Mouse (Mus musculus) heart, embryonic 13.5 days (tissue): ENCODE results near the gene Cdc25b. TPM values are rescaled to one million over a fixed set of nuclear protein-coding genes. Genes with fewer than 3 reads are reported as not detected.

ENCODE experiments used
- ATAC-seq: fragments of 200-750 bp; cut with Nextera tagmentation; 2 replicates; pipeline ENCODE4 v1.8.0; 2017; ENCODE audit warnings: moderate TSS enrichment; ENCODE audit not compliant: insufficient number of reproducible peaks, low FRiP score, low TSS enrichment; ENCODE audit errors: extremely low read depth
- H3K27ac ChIP-seq: fragments of 300-500 bp; sonication (generic); replicated peaks from 2 replicates; pipeline ENCODE4 v1.5.1; 2015; ENCODE audit warnings: moderate library complexity, mild to moderate bottlenecking, inconsistent platforms
- H3K27me3 ChIP-seq: fragments of 300-500 bp; sonication (generic); replicated peaks from 2 replicates; pipeline ENCODE4 v1.6.1; 2015; ENCODE audit warnings: mild to moderate bottlenecking, inconsistent platforms
- H3K36me3 ChIP-seq: fragments of 300-500 bp; sonication (generic); 2 replicates; pipeline ENCODE4 v1.6.1; 2015; ENCODE audit warnings: mild to moderate bottlenecking, inconsistent platforms
- H3K4me1 ChIP-seq: fragments of 300-500 bp; sonication (generic); 2 replicates; pipeline ENCODE4 v1.6.1; 2015; ENCODE audit warnings: inconsistent platforms
- H3K4me2 ChIP-seq: fragments of 300-500 bp; sonication (generic); 2 replicates; pipeline ENCODE4 v1.6.1; 2015; ENCODE audit warnings: inconsistent platforms, mild to moderate bottlenecking, moderate library complexity
- H3K4me3 ChIP-seq: fragments of 300-500 bp; sonication (generic); 2 replicates; pipeline ENCODE4 v1.5.1; 2015; ENCODE audit warnings: moderate library complexity, mild to moderate bottlenecking, inconsistent platforms
- H3K9ac ChIP-seq: fragments of 300-500 bp; sonication (generic); 2 replicates; pipeline ENCODE4 v1.6.1; 2015; ENCODE audit warnings: inconsistent platforms, mild to moderate bottlenecking, moderate library complexity
- H3K9me3 ChIP-seq: fragments of 300-500 bp; sonication (generic); 2 replicates; pipeline ENCODE4 v1.6.1; 2016; ENCODE audit warnings: inconsistent platforms
- WGBS: fragments of 180-500 bp; shearing (Covaris S2); methylation state at CpG from one replicate; pipeline ENCODE4 v1.1.7; 2015; ENCODE audit warnings: mixed read lengths; 5-methylcytosine and 5-hydroxymethylcytosine counted together
- polyA plus RNA-seq: library from polyadenylated mRNA; unstranded; fragments of >200 nt; fragmentation: Nextera tagmentation; extraction: Ambion mirVana; gene quantifications from 2 replicates; pipeline ENCODE4 v1.2.1, GENCODE M21; 2015

Cdc25b gene
- polyA plus RNA-seq, 1 experiment from 2014 or later, result 36.6 TPM

DNA sequence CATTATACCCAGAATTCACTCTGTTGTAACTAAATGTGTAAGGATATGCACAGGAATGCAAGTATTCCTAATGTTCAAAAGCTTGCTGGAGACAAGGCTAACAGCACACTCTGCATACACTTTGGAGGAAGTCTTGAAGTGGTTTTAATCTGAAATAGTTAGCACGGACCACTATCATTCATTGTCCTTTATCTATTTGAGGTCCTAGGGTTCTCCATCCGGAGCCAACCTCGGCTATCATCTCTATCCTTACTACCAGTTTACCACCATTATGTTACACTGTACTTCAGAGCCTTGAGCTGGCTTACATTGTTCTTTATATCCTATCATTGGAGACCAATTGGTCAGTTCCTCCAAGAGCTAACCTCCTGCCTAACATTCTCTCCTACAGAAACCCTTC lies 40.5 kb downstream of the Cdc25b start:
- WGBS, result 59% methylated on average over 3 of the region's 3 CpGs
- Histone ChIP-seq H3K9ac (no peak overlapping the region), H3K27me3 (no peaks in the 10 kb centered on the region), H3K4me3 (no peak overlapping the region), H3K9me3 (no peaks in the 10 kb centered on the region), H3K4me1 (peaks cover 12% of the 10 kb centered on the region), H3K4me2 (no peak overlapping the region), H3K27ac (no peak overlapping the region), H3K36me3 (no peaks in the 10 kb centered on the region)
- no peak for ATAC-seq

DNA sequence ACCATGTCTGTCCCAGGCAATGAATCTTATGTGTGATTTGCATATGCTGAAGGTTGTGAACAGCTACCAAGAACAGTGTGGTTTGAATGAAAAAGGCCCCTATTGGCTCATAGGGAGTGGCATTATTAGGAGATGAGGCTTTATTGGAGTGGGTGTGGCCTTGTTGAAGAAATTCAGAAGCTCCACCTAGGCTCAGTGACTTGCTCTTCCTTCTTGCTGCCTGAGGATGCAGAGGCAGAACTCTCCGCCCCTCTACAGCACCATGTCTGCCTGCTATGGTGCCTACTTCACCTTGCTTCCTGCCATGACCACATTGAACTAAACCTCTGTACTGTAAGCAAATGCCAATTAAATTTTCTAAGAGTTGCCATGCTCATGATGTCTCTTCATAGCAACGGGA lies 45.8 kb downstream of the Cdc25b start:
- 0 out of 2 replicates have a peak overlapping the region, but pooled peaks have one; percentile 15 for H3K27ac ChIP-seq
- no peaks in the 10 kb centered on the region for H3K9me3 ChIP-seq
- H3K4me2 ChIP-seq, result no peak overlapping the region
- 84% methylated on average over 2 of the region's 2 CpGs for WGBS
- no peak overlapping the region for H3K9ac ChIP-seq
- H3K4me3 ChIP-seq, result no peak overlapping the region
- H3K27me3 ChIP-seq, result no peaks in the 10 kb centered on the region
- H3K4me1 ChIP-seq, result peaks cover 29% of the 10 kb centered on the region
- peaks cover 7% of the 10 kb centered on the region for H3K36me3 ChIP-seq
- no peak for ATAC-seq

DNA sequence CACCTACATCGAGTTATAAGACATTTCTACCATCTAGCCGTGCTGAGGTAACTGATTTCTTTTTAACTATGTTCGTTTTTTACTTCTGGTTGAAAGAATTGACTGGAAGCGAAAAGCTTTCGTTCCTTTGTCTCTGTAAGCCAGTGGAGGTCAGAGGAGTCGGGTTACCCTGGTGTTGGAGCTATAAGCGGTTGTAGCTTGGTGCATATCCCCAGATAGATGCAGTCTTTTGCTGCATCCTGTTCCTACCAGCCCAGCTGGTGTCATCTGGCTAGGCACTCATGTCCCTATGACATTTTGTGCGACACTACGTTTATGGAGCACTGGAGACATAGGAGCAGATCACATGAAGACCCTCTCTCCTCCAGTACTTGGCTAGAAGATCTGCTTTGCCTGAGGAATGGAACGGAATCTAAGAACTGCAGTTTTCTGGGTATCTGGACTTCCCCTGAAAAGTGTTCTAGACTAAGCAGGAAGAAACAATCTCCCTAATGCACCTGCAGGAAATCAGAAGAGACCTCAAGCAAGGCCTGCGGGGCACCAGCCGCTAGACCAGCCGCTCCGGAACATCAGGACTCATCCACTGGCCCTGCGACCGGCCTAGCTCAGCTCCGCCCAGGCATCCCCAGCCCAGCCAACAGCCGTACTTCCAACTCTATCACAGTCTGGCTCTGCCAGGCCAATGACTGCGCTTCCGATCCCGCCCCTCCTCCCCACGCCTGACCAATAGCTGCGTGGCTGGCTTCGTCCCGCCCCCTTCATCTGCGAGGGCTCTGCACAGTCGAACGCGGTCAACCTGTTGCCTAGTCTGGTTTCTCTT lies 46.8 kb downstream of the Cdc25b start, which contains the start of gene Mavs:
TSS of gene Mavs (plus strand) at position 757 of the 820 bp plus-strand sequence.
- peaks cover 8% of the 10 kb centered on the region for H3K36me3 ChIP-seq
- peaks cover 29% of the 10 kb centered on the region for H3K4me1 ChIP-seq
- no peaks in the 10 kb centered on the region for H3K9me3 ChIP-seq
- ATAC-seq, result peak; percentile 99
- no peaks in the 10 kb centered on the region for H3K27me3 ChIP-seq
- H3K4me3 ChIP-seq, result peak within 1 kb of the TSS; percentile 67
- H3K4me2 ChIP-seq, result peak within 1 kb of the TSS; percentile 91
- H3K9ac ChIP-seq, result peak within 1 kb of the TSS; percentile 90
- 14% methylated on average over 29 of the region's 29 CpGs for WGBS
- H3K27ac ChIP-seq, result peak within 1 kb of the TSS; percentile 72

DNA sequence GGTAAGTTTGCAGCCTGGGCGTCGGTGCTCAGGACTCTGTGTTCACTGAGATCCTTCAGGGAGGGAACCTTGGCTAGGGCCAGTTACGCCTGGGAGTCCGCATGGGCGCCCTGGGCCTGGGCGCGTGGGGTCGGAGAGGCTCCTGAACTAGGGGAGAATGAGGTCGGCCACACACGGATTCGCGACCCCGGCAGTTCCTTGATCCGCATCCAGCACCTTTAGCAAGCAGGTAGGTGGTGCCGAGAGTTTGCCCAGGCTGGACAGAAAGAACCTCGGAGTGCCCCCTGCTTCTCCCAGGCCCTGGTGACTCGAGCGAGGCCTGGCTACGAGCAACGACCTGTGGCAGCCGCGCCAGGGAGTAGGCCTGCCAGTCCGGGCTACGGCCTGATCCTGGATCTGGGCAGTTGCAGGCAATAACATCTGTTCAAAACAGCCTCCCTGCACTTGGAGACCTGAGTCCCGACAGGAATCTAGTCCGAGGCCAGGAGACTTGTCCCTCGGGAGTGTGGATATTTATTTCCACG lies 47.4 kb downstream of the Cdc25b start:
- peak overlapping the region; percentile 91 for H3K4me2 ChIP-seq
- H3K27me3 ChIP-seq, result no peaks in the 10 kb centered on the region
- H3K36me3 ChIP-seq, result peaks cover 15% of the 10 kb centered on the region
- peak overlapping the region; percentile 72 for H3K27ac ChIP-seq
- no peak for ATAC-seq
- 11% methylated on average over 28 of the region's 28 CpGs for WGBS
- peaks cover 29% of the 10 kb centered on the region for H3K4me1 ChIP-seq
- H3K9ac ChIP-seq, result peak overlapping the region; percentile 90
- H3K4me3 ChIP-seq, result peak overlapping the region; percentile 67
- H3K9me3 ChIP-seq, result no peaks in the 10 kb centered on the region

DNA sequence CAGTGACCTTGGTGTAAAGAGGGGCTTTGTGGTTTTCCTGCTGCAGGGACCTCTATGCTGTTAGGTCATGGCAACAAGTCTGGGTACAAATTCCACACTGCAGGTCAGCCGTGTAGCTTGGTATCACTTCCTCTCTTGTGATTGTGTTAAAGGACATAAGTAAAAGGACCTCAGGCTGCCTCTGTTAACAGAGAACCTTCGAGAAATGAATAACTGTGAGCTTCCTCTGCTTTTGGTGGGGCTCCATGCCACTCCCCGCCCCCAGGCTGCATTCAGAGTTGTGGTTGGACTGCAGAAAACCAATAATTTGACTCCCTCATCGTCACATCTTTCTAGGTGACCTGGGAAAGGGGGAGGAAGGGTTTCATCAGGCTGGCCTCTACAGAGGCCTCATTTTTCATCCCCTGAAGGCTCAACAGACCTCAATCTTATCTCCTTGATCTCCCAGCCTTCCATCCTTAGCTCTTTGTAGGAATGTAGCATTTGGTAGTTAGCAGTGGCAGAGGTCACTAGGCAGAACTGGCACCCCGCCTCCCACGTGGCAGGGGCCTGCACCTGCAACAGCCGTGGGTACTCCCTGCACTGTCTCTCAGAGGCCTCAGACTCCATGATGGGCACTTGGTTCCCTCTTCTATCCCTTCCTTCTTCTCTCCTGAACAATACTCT lies 48.4 kb downstream of the Cdc25b start:
- WGBS, result 64% methylated on average over 7 of the region's 7 CpGs
- H3K27ac ChIP-seq, result no peak overlapping the region
- peak overlapping the region; percentile 90 for H3K9ac ChIP-seq
- H3K36me3 ChIP-seq, result peaks cover 24% of the 10 kb centered on the region
- peaks cover 29% of the 10 kb centered on the region for H3K4me1 ChIP-seq
- ATAC-seq, result no peak
- no peaks in the 10 kb centered on the region for H3K27me3 ChIP-seq
- H3K4me3 ChIP-seq, result peak overlapping the region; percentile 67
- no peaks in the 10 kb centered on the region for H3K9me3 ChIP-seq
- H3K4me2 ChIP-seq, result peak overlapping the region; percentile 91

DNA sequence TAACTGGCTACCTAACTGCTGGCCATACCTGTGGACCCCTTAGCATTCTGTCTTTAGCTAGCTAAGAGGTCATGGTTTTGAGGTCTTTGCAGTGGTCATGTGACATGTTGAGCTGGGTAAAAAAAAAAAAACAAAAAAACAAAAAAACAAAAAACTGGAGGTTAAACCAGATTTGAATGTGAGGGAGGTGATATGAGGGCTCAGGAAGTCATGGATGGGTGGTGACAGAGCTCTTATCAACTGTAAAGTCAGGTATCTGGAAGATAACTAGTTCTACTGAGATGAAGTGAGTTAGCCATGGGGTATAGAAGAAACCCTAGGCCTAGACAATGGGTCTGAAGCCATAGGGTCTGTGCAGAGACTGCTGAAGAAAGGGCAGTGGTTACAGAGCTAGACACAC lies 55.4 kb downstream of the Cdc25b start:
- Histone ChIP-seq H3K27me3 (no peaks in the 10 kb centered on the region), H3K27ac (no peak overlapping the region), H3K4me1 (no peaks in the 10 kb centered on the region), H3K36me3 (peaks cover 92% of the 10 kb centered on the region), H3K9ac (no peak overlapping the region), H3K9me3 (no peaks in the 10 kb centered on the region), H3K4me3 (no peak overlapping the region), H3K4me2 (no peak overlapping the region)
- ATAC-seq, result no peak

DNA sequence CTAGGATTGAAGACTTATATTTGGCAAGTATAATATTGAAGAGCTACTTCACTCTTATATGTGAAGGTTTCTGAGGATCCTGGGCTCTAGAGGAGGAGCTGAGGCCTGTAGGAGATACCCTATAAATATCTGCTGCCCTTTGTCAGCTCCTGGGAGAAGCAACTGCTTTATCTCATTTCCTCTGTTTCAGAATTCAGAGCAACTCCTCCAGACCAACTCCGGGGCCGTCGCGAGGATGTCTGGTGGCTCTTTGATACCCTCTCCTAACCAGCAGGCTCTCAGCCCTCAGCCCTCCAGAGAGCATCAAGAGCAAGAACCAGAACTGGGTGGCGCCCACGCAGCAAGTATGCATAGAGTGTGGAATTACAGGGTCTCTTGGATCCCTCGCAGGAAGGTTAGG lies 56.2 kb downstream of the Cdc25b start:
- H3K9ac ChIP-seq, result no peak overlapping the region
- peaks cover 95% of the 10 kb centered on the region for H3K36me3 ChIP-seq
- H3K27me3 ChIP-seq, result no peaks in the 10 kb centered on the region
- no peaks in the 10 kb centered on the region for H3K9me3 ChIP-seq
- no peaks in the 10 kb centered on the region for H3K4me1 ChIP-seq
- H3K27ac ChIP-seq, result no peak overlapping the region
- ATAC-seq, result no peak
- H3K4me3 ChIP-seq, result no peak overlapping the region
- WGBS, result 50% methylated on average over 7 of the region's 7 CpGs
- no peak overlapping the region for H3K4me2 ChIP-seq

Other genes with a start within 250 kb of the Cdc25b start
- 3.2 and 3.4 TPM in 2 replicates for gene Gfra4, start 143.9 kb upstream of the Cdc25b start, polyA plus RNA-seq
- gene Adam33, start 123.1 kb upstream of the Cdc25b start, polyA plus RNA-seq, result 11.7 and 12.8 TPM in 2 replicates
- gene Siglec1, start 100.2 kb upstream of the Cdc25b start, polyA plus RNA-seq, result 0.31 and 0.33 TPM in 2 replicates
- 8.1 and 8.4 TPM in 2 replicates for gene Hspa12b, start 59.7 kb upstream of the Cdc25b start, polyA plus RNA-seq
- gene Gm11037, start 53.5 kb upstream of the Cdc25b start, polyA plus RNA-seq, result not detected in 2 replicates
- 69.0 and 71.4 TPM in 2 replicates for gene 1700037H04Rik, start 26.9 kb upstream of the Cdc25b start, polyA plus RNA-seq
- 6.8 and 7.0 TPM in 2 replicates for gene Cenpb, start 6.9 kb upstream of the Cdc25b start, polyA plus RNA-seq
- 1.3 and 1.5 TPM in 2 replicates for gene Spef1, start 333 bp downstream of the Cdc25b start, polyA plus RNA-seq
- gene Ap5s1, start 20.1 kb downstream of the Cdc25b start, polyA plus RNA-seq, result 32.0 and 35.2 TPM in 2 replicates
- gene Mavs, start 47.1 kb downstream of the Cdc25b start, polyA plus RNA-seq, result 18.8 and 20.1 TPM in 2 replicates
- 20.8 and 25.1 TPM in 2 replicates for gene Pank2, start 75.5 kb downstream of the Cdc25b start, polyA plus RNA-seq
- 2.0 and 2.2 TPM in 2 replicates for gene Rnf24, start 165.9 kb downstream of the Cdc25b start, polyA plus RNA-seq